Mouse (Mus musculus) sigmoid colon, adult 10 weeks (tissue): ENCODE data around the gene Mthfsl. TPM values are rescaled to one million over a fixed set of nuclear protein-coding genes. Genes with fewer than 3 reads are reported as not detected.

Experiments
- polyA plus RNA-seq: library from polyadenylated mRNA; stranded (reverse); fragments of 350-450 nt; fragmentation: Illumina TruSeq; extraction: RNeasy Lipid Tissue Mini Kit (QIAGEN cat#74804); gene quantifications from one replicate; pipeline ENCODE4 v1.2.3, GENCODE M21; 2014; ENCODE audit warnings: low read depth, low replicate concordance

The Mthfsl gene
- polyA plus RNA-seq, result 38.8 TPM

GRCm38 (mm10) chr9:88719989-88720537, at the start of gene Mthfsl:
Gene Mthfsl (minus strand): TSS chr9:88720296.

GRCm38 (mm10) chr9:88731728-88732127, 11.6 kb upstream of the Mthfsl start, which contains the start of gene Bcl2a1d:
Gene Bcl2a1d (minus strand): TSS chr9:88731914.

Other genes with a start within 250 kb of the Mthfsl start
- 248 TPM for gene Syncrip, start 237.7 kb downstream of the Mthfsl start, polyA plus RNA-seq
- 30.8 TPM for gene Zfp949, start 172.3 kb downstream of the Mthfsl start, polyA plus RNA-seq
- gene Trim43a, start 139.4 kb downstream of the Mthfsl start, polyA plus RNA-seq, result not detected
- 8.6 TPM for gene Bcl2a1d, start 11.6 kb upstream of the Mthfsl start, polyA plus RNA-seq
- gene Trim43c, start 118.9 kb upstream of the Mthfsl start, polyA plus RNA-seq, result not detected
- 5.3 TPM for gene Bcl2a1a, start 236.6 kb upstream of the Mthfsl start, polyA plus RNA-seq